Mouse (Mus musculus) retina, postnatal 1 day (tissue): ENCODE measurements at regions not wholly inside any gene's neighbourhood (a gene's known extent, or its start where the extent isn't known, plus 50 kb on each side); places are given as distances from the start of the nearest gene placed in this dataset.
A peak's percentile ranks its signal among the peaks of the same experiment; 100 is the strongest.
"Not testable (repeated sequence)": the region's sequence is repeated elsewhere in the genome, so short reads cannot be mapped to it uniquely, and the experiment has no call there.

ENCODE experiments used
- DNase-seq: peaks from one replicate; pipeline ENCODE4 v3.0.0-alpha.2; 2012

DNA sequence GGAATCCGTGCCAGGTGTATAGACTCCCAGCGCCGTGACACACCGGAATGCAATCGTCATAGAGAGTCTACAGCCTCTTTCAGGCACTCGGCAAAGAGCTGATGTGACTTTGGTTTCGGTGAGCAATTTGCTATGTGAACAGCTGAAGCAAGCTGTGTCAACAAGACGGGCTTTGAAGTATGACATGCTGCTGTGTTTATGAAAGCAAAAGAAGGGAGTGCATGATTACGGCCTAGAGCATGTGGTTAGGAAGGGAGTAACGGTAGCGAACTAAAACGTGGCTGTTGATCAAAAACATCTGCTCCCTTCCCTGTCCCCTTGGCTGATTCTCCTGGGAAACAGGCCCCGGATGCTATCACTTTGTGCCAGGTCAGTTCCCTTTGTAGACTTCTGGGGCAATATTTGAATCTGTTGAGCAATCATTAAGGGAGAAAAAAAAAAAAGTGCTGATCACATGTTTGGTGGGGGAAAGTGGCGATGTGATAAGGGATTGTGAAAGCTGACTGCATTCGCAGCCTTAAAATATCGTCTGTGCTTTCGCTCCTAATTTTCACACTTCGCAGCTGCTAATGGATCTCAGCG lies 764.3 kb downstream of the Robo2 start:
- peak; percentile 66 for DNase-seq

DNA sequence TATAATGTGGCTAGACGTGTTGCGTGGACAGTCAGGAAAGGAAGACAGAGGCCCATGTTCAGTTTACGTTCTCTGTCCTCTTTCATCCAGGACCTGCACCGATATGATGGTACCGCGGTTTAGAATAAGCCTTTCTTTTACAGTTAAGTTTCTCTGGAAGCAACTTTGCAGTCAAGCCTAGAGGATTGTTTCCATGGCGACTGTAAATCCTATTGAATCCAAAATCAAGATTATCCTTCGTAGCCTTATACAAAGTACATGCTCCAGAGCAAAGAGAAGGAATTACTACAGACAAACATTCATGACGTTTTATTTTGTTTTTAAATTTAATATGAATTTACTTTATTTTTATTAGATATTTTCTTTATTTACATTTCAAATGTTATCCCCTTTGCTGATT lies 798.6 kb downstream of the Robo2 start:
- no peak for DNase-seq

GRCm38 (mm10) chr16:73591421-73591820 lies 820.2 kb downstream of the Robo2 start:
- DNase-seq = no peak

- DNase-seq = peak; percentile 25
These were observed 850.4 kb downstream of the Robo2 start for GRCm38 (mm10) chr16:73561216-73561615.

DNA sequence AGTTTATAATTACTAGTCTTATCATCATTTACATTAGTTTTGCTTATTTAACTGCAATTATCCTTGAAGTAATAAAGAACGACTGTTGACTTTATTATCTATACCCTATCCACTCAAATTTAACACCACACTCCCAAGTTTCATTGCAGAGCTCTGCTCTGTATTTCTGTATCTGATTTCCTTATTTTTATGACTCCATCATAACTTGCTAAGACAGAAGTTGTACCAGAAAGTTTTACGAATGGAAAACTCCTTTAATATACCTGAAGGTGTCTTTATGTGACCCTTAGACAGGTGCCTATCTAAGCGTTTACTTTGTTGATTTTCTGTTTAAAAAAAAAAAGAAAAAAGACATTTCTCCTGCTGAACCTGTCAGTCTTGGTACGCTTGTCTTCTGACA lies 854.7 kb downstream of the Robo2 start:
- DNase-seq = no peak

- no peak for DNase-seq
These were observed 868.0 kb downstream of the Robo2 start for GRCm38 (mm10) chr16:73543651-73544050.

DNA sequence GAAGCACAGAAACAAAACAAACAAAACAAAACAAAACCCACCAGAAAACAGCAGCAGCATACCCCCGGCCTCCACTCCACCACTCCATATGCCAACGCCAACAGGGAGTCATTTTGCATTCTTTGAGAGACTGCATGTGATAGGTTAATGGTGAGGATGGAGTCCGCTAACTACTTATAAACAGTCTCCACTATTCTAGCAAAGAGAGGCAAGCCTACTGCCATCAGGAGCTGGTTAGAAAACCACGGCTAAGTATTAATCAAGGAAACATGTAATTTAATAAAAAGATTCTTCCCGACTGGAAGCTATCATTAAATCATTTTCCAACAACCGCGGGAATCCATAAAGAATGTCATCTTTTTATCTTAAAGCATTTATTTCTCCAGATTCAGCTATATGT lies 873.6 kb downstream of the Robo2 start:
- DNase-seq = no peak

GRCm38 (mm10) chr16:73537541-73537940 lies 874.1 kb downstream of the Robo2 start:
- DNase-seq = no peak

DNA sequence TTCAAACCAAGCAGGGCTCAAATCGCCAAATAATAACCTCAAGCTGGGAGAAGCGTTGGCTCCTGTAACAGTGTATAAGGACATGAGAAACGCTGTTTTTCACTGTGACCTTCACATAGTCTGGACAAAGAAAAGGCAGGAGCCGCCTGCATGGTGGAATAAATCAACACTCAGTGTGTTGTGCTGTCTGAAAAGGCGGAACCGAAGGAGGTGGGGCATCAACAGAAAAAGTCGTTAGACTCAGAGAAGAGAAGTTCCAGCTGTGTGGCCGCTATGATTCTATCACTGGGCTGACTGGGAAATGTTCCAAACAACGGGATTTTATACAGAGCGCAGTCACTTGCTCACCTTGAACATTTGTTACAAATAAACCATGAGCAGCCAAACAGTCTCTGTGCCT lies 881.4 kb downstream of the Robo2 start:
- DNase-seq = no peak

- DNase-seq = not testable (repeated sequence)
These were observed 888.7 kb downstream of the Robo2 start for GRCm38 (mm10) chr16:73522931-73523330.

GRCm38 (mm10) chr16:73504759-73505158 lies 906.9 kb downstream of the Robo2 start:
- DNase-seq = peak; percentile 60

- DNase-seq = no peak
These were observed 912.9 kb downstream of the Robo2 start for GRCm38 (mm10) chr16:73498636-73499208.

DNA sequence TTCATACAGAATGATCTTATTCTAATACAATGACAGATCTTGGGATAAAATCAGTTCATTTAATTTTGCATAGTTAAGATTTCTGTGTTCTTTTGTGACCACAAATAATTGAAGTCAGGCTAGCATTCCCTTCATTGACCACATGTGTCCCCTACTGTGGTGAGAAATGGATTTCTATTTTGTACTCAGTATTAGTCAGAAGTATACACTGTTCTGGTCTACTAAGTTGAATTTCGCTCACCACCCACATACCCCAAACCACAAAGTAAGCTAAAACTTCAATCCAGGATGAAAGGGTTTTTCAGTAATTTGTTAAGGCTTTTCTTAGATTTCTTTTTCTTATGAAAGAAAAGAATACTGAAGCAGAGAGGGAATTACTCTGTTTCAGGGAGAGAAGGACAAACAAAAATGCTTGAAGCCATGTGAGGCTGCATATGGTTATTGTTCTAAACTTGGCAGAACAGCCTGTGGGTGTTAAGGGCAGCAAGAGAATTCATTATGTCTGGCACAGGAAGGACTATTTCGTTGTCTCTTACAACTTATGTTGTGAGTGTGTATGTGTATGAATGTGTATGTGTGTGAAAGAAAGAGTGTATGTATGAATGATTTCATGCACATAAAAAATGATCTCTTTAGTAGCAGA lies 928.3 kb downstream of the Robo2 start:
- no peak for DNase-seq

DNA sequence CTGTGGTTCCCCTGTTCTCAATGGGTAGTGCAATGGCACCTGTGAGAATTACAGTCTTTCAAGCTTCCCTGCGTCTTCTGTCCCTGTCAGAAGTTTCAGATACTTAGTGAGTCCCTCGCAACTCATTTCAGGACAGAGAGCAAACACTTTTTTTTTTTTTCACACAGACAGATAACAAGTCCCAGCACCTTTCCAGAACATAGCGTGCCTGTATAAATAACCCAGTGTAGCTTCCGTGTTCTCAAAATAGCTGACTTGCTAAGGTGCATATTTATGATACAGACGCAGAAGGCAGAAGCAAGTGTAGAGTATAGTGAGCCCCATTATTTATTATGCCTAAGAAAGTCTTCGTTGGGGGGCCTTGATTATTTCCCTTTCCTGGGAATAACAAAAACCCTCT lies 929.4 kb downstream of the Robo2 start:
- DNase-seq = no peak

DNA sequence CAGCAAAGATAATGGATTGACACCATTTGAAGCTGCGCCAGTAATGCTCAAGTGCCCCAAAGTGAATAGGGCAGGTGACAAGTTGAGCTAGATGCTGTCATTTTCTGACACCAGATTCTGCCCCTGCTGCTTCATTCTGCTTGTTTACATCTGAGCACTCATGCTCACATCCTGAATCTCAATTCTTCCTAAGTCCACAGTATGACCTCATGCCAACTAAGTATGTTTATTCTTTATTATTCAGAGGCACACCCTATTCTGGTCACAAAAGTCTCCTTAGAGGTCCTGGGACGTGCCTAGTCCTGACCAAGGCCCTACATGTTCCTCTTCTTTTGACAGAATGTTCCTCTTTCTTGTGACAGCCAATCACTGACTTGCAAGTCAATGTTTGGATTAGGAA lies 938.1 kb downstream of the Robo2 start:
- no peak for DNase-seq

- no peak for DNase-seq
These were observed 940.1 kb downstream of the Robo2 start for GRCm38 (mm10) chr16:73471547-73471946.

DNA sequence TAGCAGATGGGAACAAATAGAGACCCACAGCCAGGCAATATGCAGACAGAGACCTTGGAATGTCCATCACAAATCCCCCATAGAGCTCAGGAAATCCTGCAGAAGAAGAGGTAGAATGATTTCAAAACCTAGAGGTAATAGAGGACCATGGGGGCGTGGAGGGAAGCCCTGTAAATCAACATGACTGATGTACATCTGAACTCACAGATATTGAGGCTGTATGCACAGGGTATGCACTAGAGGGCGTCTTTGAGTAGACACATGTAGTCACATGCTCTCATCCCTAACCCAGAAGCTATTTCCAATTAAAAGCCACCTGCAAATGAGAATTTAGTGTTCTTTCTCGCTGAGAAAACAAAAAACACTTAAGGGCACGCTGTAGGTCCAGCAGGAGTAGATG lies 941.1 kb downstream of the Robo2 start:
- DNase-seq = peak; percentile 6

GRCm38 (mm10) chr16:73466296-73466695 lies 945.3 kb downstream of the Robo2 start:
- DNase-seq = no peak

DNA sequence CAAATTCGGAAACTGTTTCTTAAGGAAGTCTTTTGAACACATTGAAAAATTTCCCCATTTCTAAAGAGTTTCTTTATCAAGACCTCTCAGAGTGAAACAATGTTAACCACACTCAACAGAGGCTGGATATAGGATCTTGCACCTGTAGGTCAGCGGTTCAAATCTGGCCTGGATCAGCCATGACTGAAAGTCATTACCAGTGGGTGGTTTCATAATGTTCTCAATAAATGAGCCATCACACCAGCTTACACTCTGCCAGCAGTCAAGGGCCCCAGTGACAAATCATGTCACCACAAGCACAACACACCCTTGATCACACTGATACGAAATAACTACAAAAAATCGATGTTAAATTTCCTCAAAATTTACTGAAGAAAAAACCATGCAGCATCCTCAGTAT lies 949.1 kb downstream of the Robo2 start:
- DNase-seq = no peak

GRCm38 (mm10) chr16:73450634-73451245 lies 960.9 kb downstream of the Robo2 start:
- no peak for DNase-seq

DNA sequence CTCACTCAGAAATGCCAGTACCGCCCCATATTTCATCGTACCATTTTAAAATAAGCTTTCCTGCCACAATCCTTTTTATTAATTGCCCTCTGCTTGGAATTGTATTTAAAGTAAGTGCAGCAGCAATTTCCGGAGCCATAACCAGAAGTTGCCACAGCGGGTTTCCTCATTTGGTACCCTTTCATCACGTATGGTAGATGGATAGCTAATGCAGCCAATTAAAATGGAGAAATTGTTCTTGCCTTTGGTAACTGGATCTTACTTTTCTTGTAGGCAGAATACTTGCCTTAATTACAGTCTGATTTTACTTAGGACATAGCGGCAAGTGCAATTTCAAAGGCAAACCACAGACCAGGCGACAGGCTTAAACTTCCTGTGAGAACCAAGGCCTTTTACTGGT lies 961.8 kb downstream of the Robo2 start:
- DNase-seq = no peak

- no peak for DNase-seq
These were observed 975.9 kb downstream of the Robo2 start for GRCm38 (mm10) chr16:73435726-73436125.

DNA sequence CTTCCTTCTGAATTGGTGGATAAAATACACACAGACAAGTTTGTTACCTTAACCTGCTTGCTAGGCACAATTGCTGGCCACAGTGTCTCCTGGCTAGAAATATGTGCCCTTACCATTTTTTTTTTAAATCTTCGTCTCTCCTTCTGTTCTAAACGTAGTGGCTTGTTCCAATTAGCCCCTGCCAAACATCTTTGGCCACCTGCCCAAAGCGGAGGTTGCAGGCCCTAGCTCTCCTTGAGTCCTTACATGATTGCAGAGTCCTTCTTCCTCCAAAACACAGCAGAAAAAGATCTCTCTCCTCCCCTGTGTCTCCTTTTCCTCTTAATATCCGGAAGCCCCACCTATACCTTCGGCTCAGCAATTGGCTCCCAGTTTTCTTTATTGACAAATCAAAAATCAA lies 986.8 kb downstream of the Robo2 start:
- no peak for DNase-seq

DNA sequence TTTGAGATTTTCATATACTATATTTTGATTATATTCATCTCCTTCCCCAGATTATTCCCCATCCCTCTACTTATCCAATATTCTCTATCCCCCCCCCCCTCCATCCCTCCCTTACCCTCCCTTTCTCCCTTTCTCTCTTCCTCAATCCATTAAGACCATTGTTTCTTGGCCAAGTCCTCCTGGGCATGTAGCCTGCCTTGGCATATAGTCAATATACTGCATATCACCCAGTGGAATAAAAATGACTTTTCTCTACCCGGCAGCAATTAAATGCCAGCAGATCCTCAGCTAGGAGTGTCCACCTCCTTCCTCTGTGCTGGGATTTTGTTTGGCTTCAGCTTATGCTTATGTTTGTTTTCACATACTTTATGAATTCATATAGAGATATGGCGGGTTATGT lies 987.3 kb downstream of the Robo2 start:
- no peak for DNase-seq
